Mouse (Mus musculus): Measurements from ENCODE around the gene Hmga1. TPM values are rescaled to one million over a fixed set of nuclear protein-coding genes. Genes with fewer than 3 reads are reported as not detected.

The Hmga1 gene
- polyA plus RNA-seq, 1 experiment from 2014 or later, result 658 TPM

GRCm38 (mm10) chr17:27611994-27612393 lies 55.7 kb downstream of the Hmga1 start:
- DNase-seq (ENCODE audit: low spot score), result no peak
- peaks cover 6% of the 10 kb centered on the region; the same call in 1 of the 2 replicates for H3K4me1 ChIP-seq (ENCODE audit: control insufficient read depth, insufficient read depth, low read length)
- no peaks in the 10 kb centered on the region; the same call in 1 of the 2 replicates for H3K9me3 ChIP-seq (ENCODE audit: control insufficient read depth, low read length)
- no peak overlapping the region for H3K4me2 ChIP-seq (ENCODE audit: low read depth, severe bottlenecking)
- no peaks in the 10 kb centered on the region for H3K27me3 ChIP-seq (ENCODE audit: control insufficient read depth, insufficient read depth, low read length)
- no peak overlapping the region for H3K4me3 ChIP-seq (ENCODE audit: low read depth, low read length)
- H3K9ac ChIP-seq (ENCODE audit: low read length), result 0 out of 2 replicates have a peak overlapping the region, but pooled peaks have one; percentile 3
- no peak overlapping the region for H3K27ac ChIP-seq (replicated peaks; ENCODE audit: low read depth, low read length)
- 76% methylated on average over 5 of the region's 5 CpGs for WGBS
- 0 out of 2 replicates have a peak, but pooled peaks cover 2% of the 10 kb centered on the region for H3K36me3 ChIP-seq (ENCODE audit: control insufficient read depth, insufficient read depth, low read length)
- no peak for ATAC-seq (ENCODE audit: insufficient number of reproducible peaks, low FRiP score, low TSS enrichment, low read depth)

GRCm38 (mm10) chr17:27613016-27613415 lies 56.7 kb downstream of the Hmga1 start:
- Histone ChIP-seq H3K4me3 (ENCODE audit: low read depth, low read length) (no peak overlapping the region), H3K27me3 (ENCODE audit: control insufficient read depth, insufficient read depth, low read length) (no peaks in the 10 kb centered on the region), H3K9ac (ENCODE audit: low read length) (no peak overlapping the region; the same call in 1 of the 2 replicates), H3K4me1 (ENCODE audit: control insufficient read depth, insufficient read depth, low read length) (peaks cover 6% of the 10 kb centered on the region; the same call in 1 of the 2 replicates), H3K36me3 (ENCODE audit: control insufficient read depth, insufficient read depth, low read length) (peaks cover 7% of the 10 kb centered on the region; the same call in 1 of the 2 replicates), H3K9me3 (ENCODE audit: control insufficient read depth, low read length) (no peaks in the 10 kb centered on the region; the same call in 1 of the 2 replicates), H3K4me2 (ENCODE audit: low read depth, severe bottlenecking) (no peak overlapping the region), H3K27ac (replicated peaks; ENCODE audit: low read depth, low read length) (no peak overlapping the region)
- DNase-seq (ENCODE audit: low spot score), result no peak
- ATAC-seq (ENCODE audit: insufficient number of reproducible peaks, low FRiP score, low TSS enrichment, low read depth), result no peak
- WGBS, result 91% methylated on average over 4 of the region's 4 CpGs

Other genes starting within 250 kb of the Hmga1 start
- 0.21 and 0.23 TPM in 2 replicates for gene Grm4, start 35.1 kb upstream of the Hmga1 start, polyA plus RNA-seq (2014; fragmentation: Nextera tagmentation; extraction: Ambion mirVana)
- gene AI413582, start 9.3 kb downstream of the Hmga1 start, polyA plus RNA-seq (2014; fragmentation: Nextera tagmentation; extraction: Ambion mirVana), result 11.0 and 11.4 TPM in 2 replicates
- gene Nudt3, start 67.0 kb downstream of the Hmga1 start, polyA plus RNA-seq (2014; fragmentation: Nextera tagmentation; extraction: Ambion mirVana), result 29.7 and 42.2 TPM in 2 replicates
- gene RPS10-NUDT3, start 78.7 kb downstream of the Hmga1 start, polyA plus RNA-seq (2014; fragmentation: Nextera tagmentation; extraction: Ambion mirVana), result not detected in 2 replicates
- 1,013 and 1,034 TPM in 2 replicates for gene Rps10, start 80.2 kb downstream of the Hmga1 start, polyA plus RNA-seq (2014; fragmentation: Nextera tagmentation; extraction: Ambion mirVana)
- gene Pacsin1, start 99.0 kb downstream of the Hmga1 start, polyA plus RNA-seq (2014; fragmentation: Nextera tagmentation; extraction: Ambion mirVana), result 5.6 and 6.5 TPM in 2 replicates
- 0.24 and 0.27 TPM in 2 replicates for gene Spdef, start 172.5 kb downstream of the Hmga1 start, polyA plus RNA-seq (2014; fragmentation: Nextera tagmentation; extraction: Ambion mirVana)

All from limb, embryonic 11.5 days (tissue).